Mouse (Mus musculus) E14TG2a.4 (cell line): ENCODE measurements around the gene H2afy.

Experiments used
- CTCF ChIP-seq: conservative IDR thresholded peaks from 2 replicates; pipeline ENCODE4 v1.5.1; 2014; ENCODE audit warnings: low read length
- NANOG ChIP-seq: IDR thresholded peaks from 2 replicates; pipeline ENCODE4 v1.6.1; 2014; ENCODE audit warnings: borderline replicate concordance, low read length, mixed read lengths
- POU5F1 ChIP-seq: IDR thresholded peaks from 2 replicates; pipeline ENCODE4 v1.6.1; 2014; ENCODE audit warnings: low read length, borderline replicate concordance

GRCm38 (mm10) chr13:56040621-56041020, 95.5 kb downstream of the H2afy start:
- TF ChIP-seq CTCF (no peak), NANOG (no peak), POU5F1 (no peak)
